Mouse (Mus musculus): Measurements from ENCODE around the gene Tex21.

DNA sequence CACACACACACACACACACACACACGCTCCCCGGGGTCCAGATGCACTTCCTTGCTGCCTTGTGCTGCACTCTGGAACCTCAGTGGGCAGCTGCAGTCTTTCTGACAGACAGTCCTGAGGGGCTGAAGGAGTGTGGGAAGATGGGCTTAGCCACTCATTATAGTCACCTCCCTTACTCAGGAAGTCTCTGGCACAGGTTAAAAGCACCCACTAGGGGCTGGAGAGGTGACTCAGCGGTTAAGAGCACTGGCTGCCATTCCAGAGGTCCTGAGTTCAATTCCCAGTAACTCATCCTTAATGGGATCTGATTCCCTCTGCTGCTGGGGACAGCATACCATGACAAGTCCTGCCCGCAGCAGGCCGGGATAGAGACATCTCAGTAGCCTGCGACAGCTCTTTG is 15.9 kb downstream of the Tex21 start:
- TF ChIP-seq CTCF (IDR thresholded peaks at IDR 0.05; ENCODE audit: extremely low read depth, insufficient read length, insufficient replicate concordance, low read depth, low read length) (no peak), POLR2A (IDR thresholded peaks at IDR 0.05; ENCODE audit: low read depth, low read length) (no peak)
